Comparison of ENCODE assay signal across 8 mouse cellular contexts in genomic region chr11:100761547-100762045, GRCm38 (mm10). TPM values are rescaled to one million over a fixed set of nuclear protein-coding genes. Genes with fewer than 3 reads are reported as not detected.
DNase-seq lines count a peak whose midpoint lies in the region; ATAC-seq and TF ChIP-seq lines count a peak whose summit lies in the region.

No protein-coding gene starts in this region.

- H3K9me3 ChIP-seq in MEL (replicated peaks; ENCODE audit: insufficient read depth, low read length) = no peaks in the 10 kb centered on the region
- H3K9me3 ChIP-seq in forebrain, postnatal 0 days (ENCODE audit: low read length) = no peaks in the 10 kb centered on the region
- no peaks in the 10 kb centered on the region for H3K9me3 ChIP-seq in lung, embryonic 14.5 days (ENCODE audit: low read depth, low read length)

- no peak overlapping the region for H3K9ac ChIP-seq in MEL (ENCODE audit: control insufficient read depth, low read depth, low read length, poor library complexity, severe bottlenecking)
- H3K9ac ChIP-seq in forebrain, postnatal 0 days = peak overlapping the region; percentile 47
- H3K9ac ChIP-seq in lung, embryonic 14.5 days = peak overlapping the region; percentile 40

- peak; percentile 0; the same call in 1 of the 2 replicates for TF ChIP-seq RAD21 in MEL (IDR thresholded peaks at IDR 0.05; ENCODE audit: low read depth, low read length)

- no peaks in the 10 kb centered on the region for H3K36me3 ChIP-seq in MEL (ENCODE audit: control insufficient read depth in 1 of 2, insufficient read depth in 2 of 2, low read length in 2 of 2)
- H3K36me3 ChIP-seq in forebrain, postnatal 0 days (ENCODE audit: insufficient read depth) = no peaks in the 10 kb centered on the region
- H3K36me3 ChIP-seq in lung, embryonic 14.5 days (ENCODE audit: insufficient read depth) = no peaks in the 10 kb centered on the region

- no peak overlapping the region for H3K27ac ChIP-seq in MEL (ENCODE audit: control insufficient read depth, low read depth, low read length)
- H3K27ac ChIP-seq in cerebellum, adult 2 months (ENCODE audit: insufficient read depth, low read length) = no peak overlapping the region
- no peak overlapping the region for H3K27ac ChIP-seq in forebrain, postnatal 0 days (ENCODE audit: low read depth, low read length)
- H3K27ac ChIP-seq in layer of hippocampus, adult 2 months = peak overlapping the region; percentile 21
- no peak overlapping the region for H3K27ac ChIP-seq in lung, embryonic 14.5 days (ENCODE audit: low read depth)
- H3K27ac ChIP-seq in olfactory bulb, adult 2 months (ENCODE audit: insufficient read depth, low read depth, low read length) = peak overlapping the region; percentile 38; the same call in 1 of the 2 replicates

- DNase-seq in MEL (ENCODE audit: low read depth, low spot score) = no peak
- peak; percentile 86 to 94 for DNase-seq in cerebellum, adult 2 months
- peak; percentile 92 for DNase-seq in forebrain, postnatal 0 days
- DNase-seq in heart, postnatal 4 days = peak; percentile 95
- DNase-seq in layer of hippocampus, adult 2 months (ENCODE audit: low spot score in 2 of 2) = peak; percentile 75 to 85
- peak; percentile 87 for DNase-seq in lung, embryonic 14.5 days
- peak; percentile 53 to 55 for DNase-seq in thymus, adult 18-20 months

- peak overlapping the region; percentile 66 for H3K4me2 ChIP-seq in forebrain, postnatal 0 days (ENCODE audit: low read depth)
- H3K4me2 ChIP-seq in lung, embryonic 14.5 days = peak overlapping the region; percentile 76

- no peaks in the 10 kb centered on the region for H3K4me1 ChIP-seq in MEL (ENCODE audit: control insufficient read depth in 1 of 2, insufficient read depth in 2 of 2, low read length in 2 of 2)
- H3K4me1 ChIP-seq in cerebellum, adult 2 months (ENCODE audit: control insufficient read depth, insufficient read depth, low read length) = no peaks in the 10 kb centered on the region
- no peaks in the 10 kb centered on the region; the same call in 1 of the 2 replicates for H3K4me1 ChIP-seq in forebrain, postnatal 0 days (ENCODE audit: insufficient read depth)
- H3K4me1 ChIP-seq in lung, embryonic 14.5 days (ENCODE audit: insufficient read depth) = no peaks in the 10 kb centered on the region; the same call in 1 of the 2 replicates
- H3K4me1 ChIP-seq in olfactory bulb, adult 2 months (ENCODE audit: control insufficient read depth, insufficient read depth, low read length) = peaks cover 22% of the 10 kb centered on the region

- no peaks in the 10 kb centered on the region for H3K79me2 ChIP-seq in MEL (ENCODE audit: control insufficient read depth, insufficient read depth, low read length, poor library complexity)

- no peak overlapping the region for H3K4me3 ChIP-seq in MEL (ENCODE audit: control insufficient read depth in 1 of 2, insufficient read depth in 1 of 2, low read depth in 2 of 2, low read length in 2 of 2)
- H3K4me3 ChIP-seq in cerebellum, adult 2 months (replicated peaks; ENCODE audit: insufficient read depth, low read depth, low read length) = peak overlapping the region; percentile 56
- peak overlapping the region; percentile 41 for H3K4me3 ChIP-seq in forebrain, postnatal 0 days (ENCODE audit: low read depth, low read length)
- peak overlapping the region; percentile 56 for H3K4me3 ChIP-seq in layer of hippocampus, adult 2 months
- H3K4me3 ChIP-seq in lung, embryonic 14.5 days (ENCODE audit: low read depth, low read length) = peak overlapping the region; percentile 40
- H3K4me3 ChIP-seq in olfactory bulb, adult 2 months (ENCODE audit: insufficient read depth, low read depth, low read length) = peak overlapping the region; percentile 51

- TF ChIP-seq EP300 in MEL (IDR thresholded peaks at IDR 0.05; ENCODE audit: low read depth in 1 of 2, low read length in 2 of 2) = no peak

- peaks cover 3 to 4% of the 10 kb centered on the region in 2 experiments; a peak in 2 of 4 replicates for H3K27me3 ChIP-seq in MEL (ENCODE audit: control insufficient read depth in 1 of 2, insufficient read depth in 2 of 2, low read length in 2 of 2)
- H3K27me3 ChIP-seq in cerebellum, adult 2 months (ENCODE audit: control insufficient read depth, insufficient read depth, low read length) = no peaks in the 10 kb centered on the region
- H3K27me3 ChIP-seq in forebrain, postnatal 0 days (ENCODE audit: insufficient read depth, low read length) = peaks cover 3% of the 10 kb centered on the region; the same call in 1 of the 2 replicates
- peaks cover 48% of the 10 kb centered on the region for H3K27me3 ChIP-seq in lung, embryonic 14.5 days (ENCODE audit: insufficient read depth, low read length)

- ATAC-seq in forebrain, postnatal 0 days = peak; percentile 65
- peak; percentile 67 for ATAC-seq in lung, embryonic 14.5 days (ENCODE audit: insufficient read depth)

- TF ChIP-seq CTCF in MEL (IDR thresholded peaks at IDR 0.05 in 2 of 3, conservative IDR thresholded peaks at IDR 0.05 in 1 of 3; ENCODE audit: control insufficient read depth in 1 of 3, insufficient read depth in 1 of 3, low read depth in 2 of 3, low read length in 3 of 3, poor library complexity in 1 of 3, severe bottlenecking in 1 of 3) = peak in 2 of 3 experiments; percentile 38 to 68; a peak in 5 of 6 replicates
- TF ChIP-seq CTCF in cerebellum, adult 2 months (IDR thresholded peaks at IDR 0.05; ENCODE audit: borderline replicate concordance, insufficient read depth, low read depth, low read length) = peak; percentile 68
- TF ChIP-seq CTCF in forebrain, postnatal 0 days (IDR thresholded peaks at IDR 0.05; ENCODE audit: low read depth) = peak; percentile 83
- TF ChIP-seq CTCF in layer of hippocampus, adult 2 months (conservative IDR thresholded peaks at IDR 0.05) = peak; percentile 89
- TF ChIP-seq CTCF in lung, embryonic 14.5 days (IDR thresholded peaks at IDR 0.05; ENCODE audit: low read depth) = peak; percentile 75
- peak; percentile 78 for TF ChIP-seq CTCF in olfactory bulb, adult 2 months (IDR thresholded peaks at IDR 0.05; ENCODE audit: insufficient read depth, low read depth, low read length)

- no peak for TF ChIP-seq POLR2A in MEL (IDR thresholded peaks at IDR 0.05; ENCODE audit: control insufficient read depth in 1 of 2, insufficient read depth in 1 of 2, low read depth in 1 of 2, low read length in 2 of 2, poor library complexity in 1 of 2)
- TF ChIP-seq POLR2A in cerebellum, adult 2 months (IDR thresholded peaks at IDR 0.05; ENCODE audit: borderline replicate concordance, insufficient read depth, low read length) = peak; percentile 28; the same call in 1 of the 2 replicates
- 0 out of 2 replicates have a peak, but pooled peaks have one; percentile 34 for TF ChIP-seq POLR2A in olfactory bulb, adult 2 months (IDR thresholded peaks at IDR 0.05; ENCODE audit: insufficient read depth, low read depth, low read length)

- WGBS in cerebellum, adult 2 months = 1% methylated on average over 27 of the region's 27 CpGs
- under 1% methylated on average over 27 of the region's 27 CpGs for WGBS in forebrain, postnatal 0 days
- WGBS in lung, embryonic 14.5 days = 1% methylated on average over 27 of the region's 27 CpGs
- WGBS in olfactory bulb, adult 2 months = 1% methylated on average over 27 of the region's 27 CpGs

RNA-seq across cellular contexts. Expression of gene Hcrt, which starts 1.1 kb away (rescaled TPM):
- not detected in 2 replicates for total RNA-seq in MEL (2012; rRNA removed)
- polyA plus RNA-seq in MEL (2012; ENCODE audit: insufficient read depth in 1 of 2, insufficient read length in 2 of 2, low read depth in 1 of 2, low replicate concordance in 2 of 2, missing spikeins in 1 of 2) = not detected
- 0.22 TPM in 1 of 2 replicates, not detected in the other for polyA plus RNA-seq in cerebellum, adult 2 months (2012; rRNA removed)
- total RNA-seq in forebrain, postnatal 0 days (2014; rRNA removed) = 1.8 and 7.1 TPM in 2 replicates
- 2.6 and 8.0 TPM in 2 replicates for polyA plus RNA-seq in forebrain, postnatal 0 days (2015; fragmentation: Nextera tagmentation; extraction: Ambion mirVana)
- total RNA-seq in heart, postnatal 4 days (2021) = not detected
- total RNA-seq in layer of hippocampus, adult 2 months (2021) = not detected
- not detected in 2 replicates for polyA plus RNA-seq in lung, embryonic 14.5 days (2014; fragmentation: Nextera tagmentation; extraction: Ambion mirVana)
- not detected in 2 replicates for polyA plus RNA-seq in olfactory bulb, adult 2 months (2012; ENCODE audit: insufficient read depth, insufficient read length, low replicate concordance, missing spikeins)

RNA-seq across cellular contexts. Expression of gene Kcnh4, which starts 1.9 kb away (rescaled TPM):
- 0.07 and 0.08 TPM in 2 replicates for total RNA-seq in MEL (2012; rRNA removed)
- polyA plus RNA-seq in MEL (2012; ENCODE audit: insufficient read depth in 1 of 2, insufficient read length in 2 of 2, low read depth in 1 of 2, low replicate concordance in 2 of 2, missing spikeins in 1 of 2) = under 1 TPM in 1 of 2 experiments, not detected in 1; 0.04 TPM
- 0.38 and 0.49 TPM in 2 replicates for polyA plus RNA-seq in cerebellum, adult 2 months (2012; rRNA removed)
- total RNA-seq in forebrain, postnatal 0 days (2014; rRNA removed) = 7.2 and 12.3 TPM in 2 replicates
- 3.2 and 4.4 TPM in 2 replicates for polyA plus RNA-seq in forebrain, postnatal 0 days (2015; fragmentation: Nextera tagmentation; extraction: Ambion mirVana)
- total RNA-seq in heart, postnatal 4 days (2021) = not detected
- total RNA-seq in layer of hippocampus, adult 2 months (2021) = 1 to 10 TPM; 1.8 to 2.8 TPM
- polyA plus RNA-seq in lung, embryonic 14.5 days (2014; fragmentation: Nextera tagmentation; extraction: Ambion mirVana) = not detected in 2 replicates
- polyA plus RNA-seq in olfactory bulb, adult 2 months (2012; ENCODE audit: insufficient read depth, insufficient read length, low replicate concordance, missing spikeins) = not detected in 2 replicates

RNA-seq across cellular contexts. Expression of gene Ghdc, which starts 9.2 kb away (rescaled TPM):
- total RNA-seq in MEL (2012; rRNA removed) = 5.7 and 7.1 TPM in 2 replicates
- polyA plus RNA-seq in MEL (2012; ENCODE audit: insufficient read depth in 1 of 2, insufficient read length in 2 of 2, low read depth in 1 of 2, low replicate concordance in 2 of 2, missing spikeins in 1 of 2) = 1 to 10 TPM in 1 of 2 experiments, not detected in 1; 9.2 TPM
- 8.9 and 11.6 TPM in 2 replicates for polyA plus RNA-seq in cerebellum, adult 2 months (2012; rRNA removed)
- total RNA-seq in forebrain, postnatal 0 days (2014; rRNA removed) = 6.1 and 7.3 TPM in 2 replicates
- 1.8 and 4.4 TPM in 2 replicates for polyA plus RNA-seq in forebrain, postnatal 0 days (2015; fragmentation: Nextera tagmentation; extraction: Ambion mirVana)
- 1 to 10 TPM; 7.8 to 9.9 TPM for total RNA-seq in heart, postnatal 4 days (2021)
- 1 to 10 TPM; 4.3 to 5.2 TPM for total RNA-seq in layer of hippocampus, adult 2 months (2021)
- polyA plus RNA-seq in lung, embryonic 14.5 days (2014; fragmentation: Nextera tagmentation; extraction: Ambion mirVana) = 2.3 and 2.9 TPM in 2 replicates
- polyA plus RNA-seq in olfactory bulb, adult 2 months (2012; ENCODE audit: insufficient read depth, insufficient read length, low replicate concordance, missing spikeins) = not detected in 2 replicates

RNA-seq across cellular contexts. Expression of gene Rab5c, which starts 23.6 kb away (rescaled TPM):
- total RNA-seq in MEL (2012; rRNA removed) = 233 and 263 TPM in 2 replicates
- 100 to 1,000 TPM in 1 of 2 experiments, not detected in 1; 249 TPM for polyA plus RNA-seq in MEL (2012; ENCODE audit: insufficient read depth in 1 of 2, insufficient read length in 2 of 2, low read depth in 1 of 2, low replicate concordance in 2 of 2, missing spikeins in 1 of 2)
- polyA plus RNA-seq in cerebellum, adult 2 months (2012; rRNA removed) = 186 and 187 TPM in 2 replicates
- 208 and 211 TPM in 2 replicates for total RNA-seq in forebrain, postnatal 0 days (2014; rRNA removed)
- polyA plus RNA-seq in forebrain, postnatal 0 days (2015; fragmentation: Nextera tagmentation; extraction: Ambion mirVana) = 34.9 and 37.8 TPM in 2 replicates
- total RNA-seq in heart, postnatal 4 days (2021) = 10 to 100 TPM; 78.8 to 83.6 TPM
- 100 to 1,000 TPM; 137 to 148 TPM for total RNA-seq in layer of hippocampus, adult 2 months (2021)
- 49.9 and 51.3 TPM in 2 replicates for polyA plus RNA-seq in lung, embryonic 14.5 days (2014; fragmentation: Nextera tagmentation; extraction: Ambion mirVana)
- polyA plus RNA-seq in olfactory bulb, adult 2 months (2012; ENCODE audit: insufficient read depth, insufficient read length, low replicate concordance, missing spikeins) = not detected in 2 replicates

RNA-seq across cellular contexts. Expression of gene Hspb9, which starts 47.9 kb away (rescaled TPM):
- total RNA-seq in MEL (2012; rRNA removed) = 0.49 and 0.73 TPM in 2 replicates
- polyA plus RNA-seq in MEL (2012; ENCODE audit: insufficient read depth in 1 of 2, insufficient read length in 2 of 2, low read depth in 1 of 2, low replicate concordance in 2 of 2, missing spikeins in 1 of 2) = 1 to 10 TPM in 1 of 2 experiments, not detected in 1; 2.1 TPM
- polyA plus RNA-seq in cerebellum, adult 2 months (2012; rRNA removed) = not detected in 2 replicates
- total RNA-seq in forebrain, postnatal 0 days (2014; rRNA removed) = not detected in 2 replicates
- polyA plus RNA-seq in forebrain, postnatal 0 days (2015; fragmentation: Nextera tagmentation; extraction: Ambion mirVana) = 0.21 and 0.22 TPM in 2 replicates
- total RNA-seq in heart, postnatal 4 days (2021) = not detected
- not detected for total RNA-seq in layer of hippocampus, adult 2 months (2021)
- polyA plus RNA-seq in lung, embryonic 14.5 days (2014; fragmentation: Nextera tagmentation; extraction: Ambion mirVana) = 0.46 and 0.97 TPM in 2 replicates
- polyA plus RNA-seq in olfactory bulb, adult 2 months (2012; ENCODE audit: insufficient read depth, insufficient read length, low replicate concordance, missing spikeins) = not detected in 2 replicates

Comparison
In these comparisons a context has a peak if more than half of its experiments do, and no peak if none do; other contexts are left out.
1. H3K27ac ChIP-seq: peak in layer of hippocampus, adult 2 months (single experiment) and olfactory bulb, adult 2 months (single experiment); none in MEL (single experiment), cerebellum, adult 2 months (single experiment), forebrain, postnatal 0 days (single experiment) and lung, embryonic 14.5 days (single experiment).
2. H3K4me3 ChIP-seq: peak in cerebellum, adult 2 months (single experiment), forebrain, postnatal 0 days (single experiment), layer of hippocampus, adult 2 months (single experiment), lung, embryonic 14.5 days (single experiment) and olfactory bulb, adult 2 months (single experiment); none in MEL (0 of 2).
3. POLR2A ChIP-seq: peak in cerebellum, adult 2 months (single experiment) and olfactory bulb, adult 2 months (single experiment); none in MEL (0 of 2).
4. Peak in every context shown above with its lines, with median percentiles within 50 percentile points of each other: CTCF ChIP-seq.